Mouse (Mus musculus): ENCODE measurements around the gene Syngap1. TPM values are rescaled to one million over a fixed set of nuclear protein-coding genes. Genes with fewer than 3 reads are reported as not detected.
"Not testable (repeated sequence)": the region's sequence is repeated elsewhere in the genome, so short reads cannot be mapped to it uniquely, and the experiment has no call there.

Gene Syngap1
- polyA plus RNA-seq, 1 experiment from 2014 or later = 1.5 TPM

GRCm38 (mm10) chr17:26925414-26925813 is 15.6 kb upstream of the Syngap1 start:
- H3K27me3 ChIP-seq (ENCODE audit: control insufficient read depth, insufficient read depth, low read length); H3K4me1 ChIP-seq (ENCODE audit: control insufficient read depth in 2 of 2, insufficient read depth in 2 of 2, low read length in 2 of 2); H3K4me3 ChIP-seq (ENCODE audit: control insufficient read depth in 1 of 2, insufficient read depth in 1 of 2, low read depth in 1 of 2, low read length in 2 of 2); H3K9ac ChIP-seq (ENCODE audit: low read length); H3K4me2 ChIP-seq (ENCODE audit: low read length); ATAC-seq (ENCODE audit: insufficient number of reproducible peaks, insufficient read depth, low FRiP score, low read depth); H3K9me3 ChIP-seq (ENCODE audit: control insufficient read depth, low read length); H3K27ac ChIP-seq (replicated peaks in 1 of 2; ENCODE audit: control insufficient read depth in 1 of 2, insufficient read depth in 1 of 2, low read depth in 2 of 2, low read length in 2 of 2): not testable (repeated sequence)
- WGBS = 95% methylated on average over 9 of the region's 9 CpGs
- peaks cover 71% of the 10 kb centered on the region for H3K36me3 ChIP-seq (ENCODE audit: control insufficient read depth, insufficient read depth, low read length)

GRCm38 (mm10) chr17:26931795-26932194 is 9.3 kb upstream of the Syngap1 start:
- not testable (repeated sequence) for H3K9me3 ChIP-seq (ENCODE audit: control insufficient read depth, low read length); ATAC-seq (ENCODE audit: insufficient number of reproducible peaks, insufficient read depth, low FRiP score, low read depth); H3K4me1 ChIP-seq (ENCODE audit: control insufficient read depth in 2 of 2, insufficient read depth in 2 of 2, low read length in 2 of 2); H3K4me3 ChIP-seq (ENCODE audit: control insufficient read depth in 1 of 2, insufficient read depth in 1 of 2, low read depth in 1 of 2, low read length in 2 of 2); H3K4me2 ChIP-seq (ENCODE audit: low read length); H3K9ac ChIP-seq (ENCODE audit: low read length); H3K27me3 ChIP-seq (ENCODE audit: control insufficient read depth, insufficient read depth, low read length)
- H3K27ac ChIP-seq (replicated peaks in 1 of 2; ENCODE audit: control insufficient read depth in 1 of 2, insufficient read depth in 1 of 2, low read depth in 2 of 2, low read length in 2 of 2) = 0 out of 4 replicates have a peak overlapping the region, but pooled peaks of 1 of the 2 experiments have one; percentile 75
- 67% methylated on average over 7 of the region's 7 CpGs for WGBS
- H3K36me3 ChIP-seq (ENCODE audit: control insufficient read depth, insufficient read depth, low read length) = peaks cover 63% of the 10 kb centered on the region

- peak within 1 kb of the TSS; percentile 75 to 83 for H3K27ac ChIP-seq (replicated peaks in 1 of 2; ENCODE audit: control insufficient read depth in 1 of 2, insufficient read depth in 1 of 2, low read depth in 2 of 2, low read length in 2 of 2)
- H3K4me2 ChIP-seq (ENCODE audit: low read length) = peak within 1 kb of the TSS; percentile 86
- under 1% methylated on average over 43 of the region's 43 CpGs for WGBS
- H3K9me3 ChIP-seq (ENCODE audit: control insufficient read depth, low read length) = no peaks in the 10 kb centered on the region
- peak within 1 kb of the TSS; percentile 57 for H3K4me3 ChIP-seq (ENCODE audit: control insufficient read depth in 1 of 2, insufficient read depth in 1 of 2, low read depth in 1 of 2, low read length in 2 of 2)
- no peaks in the 10 kb centered on the region for H3K27me3 ChIP-seq (ENCODE audit: control insufficient read depth, insufficient read depth, low read length)
- H3K9ac ChIP-seq (ENCODE audit: low read length) = peak within 1 kb of the TSS; percentile 83
- H3K36me3 ChIP-seq (ENCODE audit: control insufficient read depth, insufficient read depth, low read length) = peaks cover 63% of the 10 kb centered on the region
- H3K4me1 ChIP-seq (ENCODE audit: control insufficient read depth in 2 of 2, insufficient read depth in 2 of 2, low read length in 2 of 2) = peaks cover 3 to 14% of the 10 kb centered on the region in 2 experiments; a peak in 3 of 4 replicates
- peak; percentile 81 for ATAC-seq (ENCODE audit: insufficient number of reproducible peaks, insufficient read depth, low FRiP score, low read depth)
These were observed 8.1 kb upstream of the Syngap1 start, which contains the start of gene Phf1 for GRCm38 (mm10) chr17:26932839-26933398. Gene Phf1 (plus strand): TSS chr17:26933052.

- H3K36me3 ChIP-seq (ENCODE audit: control insufficient read depth, insufficient read depth, low read length) = peaks cover 65% of the 10 kb centered on the region
- H3K9ac ChIP-seq (ENCODE audit: low read length) = peak overlapping the region; percentile 83
- no peaks in the 10 kb centered on the region for H3K27me3 ChIP-seq (ENCODE audit: control insufficient read depth, insufficient read depth, low read length)
- WGBS = 3% methylated on average over 13 of the region's 13 CpGs
- H3K4me2 ChIP-seq (ENCODE audit: low read length) = peak overlapping the region; percentile 86
- H3K27ac ChIP-seq (replicated peaks in 1 of 2; ENCODE audit: control insufficient read depth in 1 of 2, insufficient read depth in 1 of 2, low read depth in 2 of 2, low read length in 2 of 2) = peak overlapping the region; percentile 52 to 75
- no peaks in the 10 kb centered on the region for H3K9me3 ChIP-seq (ENCODE audit: control insufficient read depth, low read length)
- H3K4me1 ChIP-seq (ENCODE audit: control insufficient read depth in 2 of 2, insufficient read depth in 2 of 2, low read length in 2 of 2) = peaks cover 8 to 19% of the 10 kb centered on the region in 2 experiments; a peak in 3 of 4 replicates
- ATAC-seq (ENCODE audit: insufficient number of reproducible peaks, insufficient read depth, low FRiP score, low read depth) = peak; percentile 14; the same call in 1 of the 2 replicates
- peak overlapping the region; percentile 57 for H3K4me3 ChIP-seq (ENCODE audit: control insufficient read depth in 1 of 2, insufficient read depth in 1 of 2, low read depth in 1 of 2, low read length in 2 of 2)
These were observed 7.6 kb upstream of the Syngap1 start for GRCm38 (mm10) chr17:26933419-26933818.

GRCm38 (mm10) chr17:26933885-26934827 is 6.9 kb upstream of the Syngap1 start:
- ATAC-seq (ENCODE audit: insufficient number of reproducible peaks, insufficient read depth, low FRiP score, low read depth) = no peak
- H3K4me2 ChIP-seq (ENCODE audit: low read length) = peak overlapping the region; percentile 86
- peak overlapping the region; percentile 83 for H3K9ac ChIP-seq (ENCODE audit: low read length)
- 78% methylated on average over 16 of the region's 16 CpGs for WGBS
- H3K27ac ChIP-seq (replicated peaks in 1 of 2; ENCODE audit: control insufficient read depth in 1 of 2, insufficient read depth in 1 of 2, low read depth in 2 of 2, low read length in 2 of 2) = no peak overlapping the region
- peaks cover 58% of the 10 kb centered on the region for H3K36me3 ChIP-seq (ENCODE audit: control insufficient read depth, insufficient read depth, low read length)
- H3K4me1 ChIP-seq (ENCODE audit: control insufficient read depth in 2 of 2, insufficient read depth in 2 of 2, low read length in 2 of 2) = peaks cover 8 to 20% of the 10 kb centered on the region in 2 experiments; a peak in 3 of 4 replicates
- H3K9me3 ChIP-seq (ENCODE audit: control insufficient read depth, low read length) = no peaks in the 10 kb centered on the region
- peak overlapping the region; percentile 57; a peak in 3 of 4 replicates for H3K4me3 ChIP-seq (ENCODE audit: control insufficient read depth in 1 of 2, insufficient read depth in 1 of 2, low read depth in 1 of 2, low read length in 2 of 2)
- H3K27me3 ChIP-seq (ENCODE audit: control insufficient read depth, insufficient read depth, low read length) = no peaks in the 10 kb centered on the region

GRCm38 (mm10) chr17:26935027-26935426 is 6.0 kb upstream of the Syngap1 start:
- Histone ChIP-seq H3K27me3 (ENCODE audit: control insufficient read depth, insufficient read depth, low read length) (no peaks in the 10 kb centered on the region), H3K4me2 (ENCODE audit: low read length) (no peak overlapping the region), H3K9ac (ENCODE audit: low read length) (no peak overlapping the region), H3K4me1 (ENCODE audit: control insufficient read depth in 2 of 2, insufficient read depth in 2 of 2, low read length in 2 of 2) (peaks cover 10 to 22% of the 10 kb centered on the region in 2 experiments; a peak in 3 of 4 replicates), H3K4me3 (ENCODE audit: control insufficient read depth in 1 of 2, insufficient read depth in 1 of 2, low read depth in 1 of 2, low read length in 2 of 2) (no peak overlapping the region), H3K36me3 (ENCODE audit: control insufficient read depth, insufficient read depth, low read length) (peaks cover 49% of the 10 kb centered on the region), H3K27ac (replicated peaks in 1 of 2; ENCODE audit: control insufficient read depth in 1 of 2, insufficient read depth in 1 of 2, low read depth in 2 of 2, low read length in 2 of 2) (no peak overlapping the region), H3K9me3 (ENCODE audit: control insufficient read depth, low read length) (no peaks in the 10 kb centered on the region)
- ATAC-seq (ENCODE audit: insufficient number of reproducible peaks, insufficient read depth, low FRiP score, low read depth) = no peak
- 89% methylated on average over 9 of the region's 9 CpGs for WGBS

- Histone ChIP-seq H3K27ac (replicated peaks in 1 of 2; ENCODE audit: control insufficient read depth in 1 of 2, insufficient read depth in 1 of 2, low read depth in 2 of 2, low read length in 2 of 2) (no peak overlapping the region), H3K4me3 (ENCODE audit: control insufficient read depth in 1 of 2, insufficient read depth in 1 of 2, low read depth in 1 of 2, low read length in 2 of 2) (no peak overlapping the region), H3K4me2 (ENCODE audit: low read length) (no peak overlapping the region), H3K9ac (ENCODE audit: low read length) (no peak overlapping the region), H3K9me3 (ENCODE audit: control insufficient read depth, low read length) (no peaks in the 10 kb centered on the region), H3K4me1 (ENCODE audit: control insufficient read depth in 2 of 2, insufficient read depth in 2 of 2, low read length in 2 of 2) (peaks cover 15 to 34% of the 10 kb centered on the region in 2 experiments; a peak in 3 of 4 replicates), H3K27me3 (ENCODE audit: control insufficient read depth, insufficient read depth, low read length) (no peaks in the 10 kb centered on the region), H3K36me3 (ENCODE audit: control insufficient read depth, insufficient read depth, low read length) (peaks cover 41% of the 10 kb centered on the region)
- no peak for ATAC-seq (ENCODE audit: insufficient number of reproducible peaks, insufficient read depth, low FRiP score, low read depth)
- 77% methylated on average over 12 of the region's 12 CpGs for WGBS
These were observed 4.6 kb upstream of the Syngap1 start for GRCm38 (mm10) chr17:26936453-26936852.
